Mouse (Mus musculus): ENCODE data around the gene Atxn1. TPM values are rescaled to one million over a fixed set of nuclear protein-coding genes. Genes with fewer than 3 reads are reported as not detected.

The Atxn1 gene
- polyA plus RNA-seq, 1 experiment from 2014 or later = 8.5 TPM

- no peaks in the 10 kb centered on the region for H3K27me3 ChIP-seq (replicated peaks)
- 82% methylated on average over 12 of the region's 12 CpGs for WGBS
- no peak for ATAC-seq (ENCODE audit: insufficient read depth, low FRiP score, low read depth)
- no peaks in the 10 kb centered on the region for H3K36me3 ChIP-seq
- H3K4me3 ChIP-seq (replicated peaks) = no peak overlapping the region
- no peaks in the 10 kb centered on the region for H3K9me3 ChIP-seq
- H3K27ac ChIP-seq = no peak overlapping the region
- no peak overlapping the region for H3K9ac ChIP-seq
- H3K4me1 ChIP-seq = no peaks in the 10 kb centered on the region
- H3K4me2 ChIP-seq = no peak overlapping the region
Observed at GRCm38 (mm10) chr13:45740369-45740768, 224.4 kb downstream of the Atxn1 start.

- ATAC-seq (ENCODE audit: insufficient read depth, low FRiP score, low read depth) = no peak
- 80% methylated on average over 4 of the region's 4 CpGs for WGBS
- Histone ChIP-seq H3K4me2 (no peak overlapping the region), H3K27me3 (replicated peaks) (no peaks in the 10 kb centered on the region), H3K9ac (no peak overlapping the region), H3K4me3 (replicated peaks) (no peak overlapping the region), H3K27ac (no peak overlapping the region), H3K9me3 (no peaks in the 10 kb centered on the region), H3K4me1 (no peaks in the 10 kb centered on the region), H3K36me3 (no peaks in the 10 kb centered on the region)
Observed at GRCm38 (mm10) chr13:45736241-45736640, 228.6 kb downstream of the Atxn1 start.

GRCm38 (mm10) chr13:45735802-45736201 is 229.0 kb downstream of the Atxn1 start:
- H3K4me2 ChIP-seq = no peak overlapping the region
- no peak overlapping the region for H3K27ac ChIP-seq
- no peaks in the 10 kb centered on the region for H3K27me3 ChIP-seq (replicated peaks)
- ATAC-seq (ENCODE audit: insufficient read depth, low FRiP score, low read depth) = no peak
- H3K4me1 ChIP-seq = no peaks in the 10 kb centered on the region
- H3K4me3 ChIP-seq (replicated peaks) = no peak overlapping the region
- no peaks in the 10 kb centered on the region for H3K9me3 ChIP-seq
- no peaks in the 10 kb centered on the region for H3K36me3 ChIP-seq
- no peak overlapping the region for H3K9ac ChIP-seq
- 86% methylated on average over 3 of the region's 3 CpGs for WGBS

GRCm38 (mm10) chr13:45734531-45734930 is 230.3 kb downstream of the Atxn1 start:
- no peak for ATAC-seq (ENCODE audit: insufficient read depth, low FRiP score, low read depth)
- Histone ChIP-seq H3K36me3 (no peaks in the 10 kb centered on the region), H3K9ac (no peak overlapping the region), H3K4me3 (replicated peaks) (no peak overlapping the region), H3K4me1 (no peaks in the 10 kb centered on the region), H3K27me3 (replicated peaks) (no peaks in the 10 kb centered on the region), H3K4me2 (no peak overlapping the region), H3K9me3 (no peaks in the 10 kb centered on the region), H3K27ac (no peak overlapping the region)
- 94% methylated on average over 3 of the region's 3 CpGs for WGBS

GRCm38 (mm10) chr13:45732590-45732989 is 232.2 kb downstream of the Atxn1 start:
- no peaks in the 10 kb centered on the region for H3K9me3 ChIP-seq
- ATAC-seq (ENCODE audit: insufficient read depth, low FRiP score, low read depth) = no peak
- H3K27me3 ChIP-seq (replicated peaks) = no peaks in the 10 kb centered on the region
- no peak overlapping the region for H3K9ac ChIP-seq
- H3K36me3 ChIP-seq = no peaks in the 10 kb centered on the region
- no peak overlapping the region for H3K4me2 ChIP-seq
- H3K4me1 ChIP-seq = no peaks in the 10 kb centered on the region
- WGBS = 71% methylated on average over 6 of the region's 6 CpGs
- H3K27ac ChIP-seq = no peak overlapping the region
- no peak overlapping the region for H3K4me3 ChIP-seq (replicated peaks)

GRCm38 (mm10) chr13:45726917-45727316 is 237.9 kb downstream of the Atxn1 start:
- Histone ChIP-seq H3K9me3 (no peaks in the 10 kb centered on the region), H3K27ac (no peak overlapping the region), H3K9ac (no peak overlapping the region), H3K4me2 (no peak overlapping the region), H3K4me3 (replicated peaks) (no peak overlapping the region), H3K36me3 (no peaks in the 10 kb centered on the region), H3K27me3 (replicated peaks) (no peaks in the 10 kb centered on the region), H3K4me1 (peaks cover 2% of the 10 kb centered on the region; the same call in 1 of the 2 replicates)
- no peak for ATAC-seq (ENCODE audit: insufficient read depth, low FRiP score, low read depth)

GRCm38 (mm10) chr13:45726181-45726580 is 238.6 kb downstream of the Atxn1 start:
- peaks cover 3% of the 10 kb centered on the region; the same call in 1 of the 2 replicates for H3K4me1 ChIP-seq
- no peak overlapping the region for H3K9ac ChIP-seq
- no peak overlapping the region for H3K27ac ChIP-seq
- H3K4me2 ChIP-seq = no peak overlapping the region
- H3K36me3 ChIP-seq = no peaks in the 10 kb centered on the region
- H3K27me3 ChIP-seq (replicated peaks) = no peaks in the 10 kb centered on the region
- WGBS = 82% methylated on average over 6 of the region's 6 CpGs
- H3K4me3 ChIP-seq (replicated peaks) = no peak overlapping the region
- H3K9me3 ChIP-seq = no peaks in the 10 kb centered on the region
- no peak for ATAC-seq (ENCODE audit: insufficient read depth, low FRiP score, low read depth)

- no peaks in the 10 kb centered on the region for H3K27me3 ChIP-seq (replicated peaks)
- no peaks in the 10 kb centered on the region for H3K9me3 ChIP-seq
- H3K4me2 ChIP-seq = no peak overlapping the region
- no peak overlapping the region for H3K9ac ChIP-seq
- H3K27ac ChIP-seq = no peak overlapping the region
- no peak for ATAC-seq (ENCODE audit: insufficient read depth, low FRiP score, low read depth)
- H3K36me3 ChIP-seq = no peaks in the 10 kb centered on the region
- 63% methylated on average over 14 of the region's 14 CpGs for WGBS
- no peak overlapping the region for H3K4me3 ChIP-seq (replicated peaks)
- peaks cover 3% of the 10 kb centered on the region; the same call in 1 of the 2 replicates for H3K4me1 ChIP-seq
Observed at GRCm38 (mm10) chr13:45724507-45725259, 240.1 kb downstream of the Atxn1 start.

- Histone ChIP-seq H3K9ac (no peak overlapping the region), H3K27me3 (replicated peaks) (no peaks in the 10 kb centered on the region), H3K27ac (no peak overlapping the region), H3K4me1 (peaks cover 3% of the 10 kb centered on the region; the same call in 1 of the 2 replicates), H3K4me2 (no peak overlapping the region), H3K36me3 (no peaks in the 10 kb centered on the region), H3K9me3 (no peaks in the 10 kb centered on the region), H3K4me3 (replicated peaks) (no peak overlapping the region)
- WGBS = 79% methylated on average over 5 of the region's 5 CpGs
- ATAC-seq (ENCODE audit: insufficient read depth, low FRiP score, low read depth) = no peak
Observed at GRCm38 (mm10) chr13:45722885-45723284, 241.9 kb downstream of the Atxn1 start.

GRCm38 (mm10) chr13:45721621-45722020 is 243.2 kb downstream of the Atxn1 start:
- Histone ChIP-seq H3K9me3 (no peaks in the 10 kb centered on the region), H3K4me2 (no peak overlapping the region), H3K9ac (no peak overlapping the region), H3K27ac (no peak overlapping the region), H3K27me3 (replicated peaks) (no peaks in the 10 kb centered on the region), H3K4me1 (peaks cover 3% of the 10 kb centered on the region; the same call in 1 of the 2 replicates), H3K36me3 (no peaks in the 10 kb centered on the region), H3K4me3 (replicated peaks) (no peak overlapping the region)
- ATAC-seq (ENCODE audit: insufficient read depth, low FRiP score, low read depth) = no peak
- 54% methylated on average over 8 of the region's 8 CpGs for WGBS

GRCm38 (mm10) chr13:45718850-45719249 is 246.0 kb downstream of the Atxn1 start:
- Histone ChIP-seq H3K36me3 (no peaks in the 10 kb centered on the region), H3K4me2 (no peak overlapping the region), H3K4me1 (peaks cover 6% of the 10 kb centered on the region; the same call in 1 of the 2 replicates), H3K9ac (no peak overlapping the region), H3K27ac (no peak overlapping the region), H3K27me3 (replicated peaks) (no peaks in the 10 kb centered on the region), H3K4me3 (replicated peaks) (no peak overlapping the region), H3K9me3 (no peaks in the 10 kb centered on the region)
- 44% methylated on average over 3 of the region's 3 CpGs for WGBS
- ATAC-seq (ENCODE audit: insufficient read depth, low FRiP score, low read depth) = no peak; the same call in 1 of the 2 replicates

GRCm38 (mm10) chr13:45715583-45716180 is 249.1 kb downstream of the Atxn1 start:
- Histone ChIP-seq H3K4me2 (no peak overlapping the region), H3K36me3 (no peaks in the 10 kb centered on the region), H3K9ac (no peak overlapping the region), H3K27me3 (replicated peaks) (no peaks in the 10 kb centered on the region), H3K9me3 (no peaks in the 10 kb centered on the region), H3K4me3 (replicated peaks) (no peak overlapping the region), H3K4me1 (0 out of 2 replicates have a peak, but pooled peaks cover 3% of the 10 kb centered on the region), H3K27ac (no peak overlapping the region)
- WGBS = 45% methylated on average over 7 of the region's 7 CpGs
- ATAC-seq (ENCODE audit: insufficient read depth, low FRiP score, low read depth) = no peak

Measured in stomach, embryonic 15.5 days (tissue).